ENCODE assay signal across 8 mouse cellular contexts in genomic region chr12:79751781-79752180, GRCm38 (mm10).
A peak's percentile ranks its signal among the peaks of the same experiment; 100 is the strongest.
DNase-seq lines count a peak whose midpoint lies in the region; ATAC-seq and TF ChIP-seq lines count a peak whose summit lies in the region.
"Had no signal": no experiment of that assay in that cellular context is flagged by ENCODE, and none has a peak within 500 bp of the region (broad histone marks: within the 10 kb centered on the region; RNA-seq: fewer than 3 reads in every experiment).

No protein-coding gene starts in this region.

- 21% methylated on average over 8 of the region's 8 CpGs for WGBS in forebrain, embryonic 12.5 days
- 13% methylated on average over 8 of the region's 8 CpGs for WGBS in hindbrain, postnatal 0 days
- 36% methylated on average over 8 of the region's 8 CpGs for WGBS in stomach, postnatal 0 days

- no peak overlapping the region for H3K9ac ChIP-seq in forebrain, embryonic 12.5 days
- no peak overlapping the region for H3K9ac ChIP-seq in hindbrain, postnatal 0 days (replicated peaks; ENCODE audit: low read length)
- 0 out of 2 replicates have a peak overlapping the region, but pooled peaks have one; percentile 27 for H3K9ac ChIP-seq in stomach, postnatal 0 days (ENCODE audit: low read length)

- no peak for ATAC-seq in forebrain, embryonic 12.5 days (ENCODE audit: low FRiP score)
- no peak for ATAC-seq in hindbrain, postnatal 0 days
- peak; percentile 38; the same call in 1 of the 2 replicates for ATAC-seq in stomach, postnatal 0 days (ENCODE audit: low FRiP score, low TSS enrichment)

- H3K27ac ChIP-seq in forebrain, embryonic 12.5 days, result peak overlapping the region; percentile 84
- H3K27ac ChIP-seq in hindbrain, postnatal 0 days, result peak overlapping the region; percentile 65
- H3K27ac ChIP-seq in stomach, postnatal 0 days (replicated peaks), result peak overlapping the region; percentile 37

- H3K27me3 ChIP-seq in forebrain, embryonic 12.5 days, result no peaks in the 10 kb centered on the region
- H3K27me3 ChIP-seq in hindbrain, postnatal 0 days (ENCODE audit: insufficient read depth, low read length), result no peaks in the 10 kb centered on the region
- H3K27me3 ChIP-seq in stomach, postnatal 0 days (ENCODE audit: control insufficient read depth, insufficient read depth, low read length), result no peaks in the 10 kb centered on the region

- H3K4me1 ChIP-seq in forebrain, embryonic 12.5 days, result peaks cover 54% of the 10 kb centered on the region
- H3K4me1 ChIP-seq in hindbrain, postnatal 0 days (ENCODE audit: insufficient read depth, low read length), result peaks cover 23% of the 10 kb centered on the region
- peaks cover 19% of the 10 kb centered on the region for H3K4me1 ChIP-seq in stomach, postnatal 0 days (replicated peaks; ENCODE audit: control insufficient read depth, insufficient read depth)

- no peaks in the 10 kb centered on the region for H3K9me3 ChIP-seq in forebrain, embryonic 12.5 days
- H3K9me3 ChIP-seq in hindbrain, postnatal 0 days (ENCODE audit: low read length), result no peaks in the 10 kb centered on the region
- no peaks in the 10 kb centered on the region for H3K9me3 ChIP-seq in stomach, postnatal 0 days (ENCODE audit: control insufficient read depth, low read length)
- H3K9me3 ChIP-seq: megakaryocyte, embryonic 14.5 days had no signal

- TF ChIP-seq CTCF in hindbrain, postnatal 0 days (IDR thresholded peaks at IDR 0.05; ENCODE audit: low read depth), result no peak
- TF ChIP-seq CTCF in stomach, postnatal 0 days (IDR thresholded peaks at IDR 0.05; ENCODE audit: low read depth), result no peak

- H3K4me2 ChIP-seq in forebrain, embryonic 12.5 days, result no peak overlapping the region; the same call in 1 of the 2 replicates
- no peak overlapping the region for H3K4me2 ChIP-seq in hindbrain, postnatal 0 days (ENCODE audit: low read depth, low read length)
- H3K4me2 ChIP-seq in stomach, postnatal 0 days (replicated peaks; ENCODE audit: low read depth), result 0 out of 2 replicates have a peak overlapping the region, but pooled peaks have one; percentile 17

- no peak overlapping the region for H3K4me3 ChIP-seq in forebrain, embryonic 12.5 days (replicated peaks)
- no peak overlapping the region for H3K4me3 ChIP-seq in hindbrain, postnatal 0 days (ENCODE audit: low read length)
- no peak overlapping the region for H3K4me3 ChIP-seq in stomach, postnatal 0 days (ENCODE audit: low read depth, low read length)
- H3K4me3 ChIP-seq: megakaryocyte, embryonic 14.5 days had no signal

- DNase-seq in right cerebral cortex, postnatal 10 days (ENCODE audit: low spot score in 2 of 2), result peak; percentile 45 to 51
- DNase-seq in right cerebral cortex, postnatal 25 days, result no peak
- peak; percentile 47 for DNase-seq in hindbrain, postnatal 0 days (ENCODE audit: low spot score)
- peak; percentile 60 for DNase-seq in lung, postnatal 10 days
- peak; percentile 39 for DNase-seq in stomach, postnatal 0 days (ENCODE audit: low spot score)
- DNase-seq in layer of hippocampus, adult 9-10 months (ENCODE audit: low spot score), result no peak

- no peak for TF ChIP-seq EP300 in stomach, postnatal 0 days (optimal IDR thresholded peaks at IDR 0.05)

- H3K36me3 ChIP-seq in forebrain, embryonic 12.5 days (replicated peaks), result no peaks in the 10 kb centered on the region
- H3K36me3 ChIP-seq in hindbrain, postnatal 0 days (ENCODE audit: insufficient read depth, low read length), result no peaks in the 10 kb centered on the region
- no peaks in the 10 kb centered on the region for H3K36me3 ChIP-seq in stomach, postnatal 0 days (ENCODE audit: control insufficient read depth, insufficient read depth, low read length)

Comparison
In these comparisons a context has a peak if more than half of its experiments do, and no peak if none do; other contexts are left out.
1. DNase-seq: peak in right cerebral cortex, postnatal 10 days (2 of 2), hindbrain, postnatal 0 days (single experiment), lung, postnatal 10 days (single experiment) and stomach, postnatal 0 days (single experiment); none in right cerebral cortex, postnatal 25 days (single experiment) and layer of hippocampus, adult 9-10 months (single experiment).
2. Peak in every context shown above with its lines, with median percentiles within 50 percentile points of each other: H3K27ac ChIP-seq.